Mouse (Mus musculus) urinary bladder, adult 18-20 months (tissue): ENCODE data around the gene B3gat2.

ENCODE experiments used
- DNase-seq, 2 experiments: peaks; one replicate each; pipeline ENCODE4 v3.0.0; 2022; ENCODE audit warnings: low spot score in 2 of 2, mixed read lengths in 2 of 2

Gene B3gat2

DNA sequence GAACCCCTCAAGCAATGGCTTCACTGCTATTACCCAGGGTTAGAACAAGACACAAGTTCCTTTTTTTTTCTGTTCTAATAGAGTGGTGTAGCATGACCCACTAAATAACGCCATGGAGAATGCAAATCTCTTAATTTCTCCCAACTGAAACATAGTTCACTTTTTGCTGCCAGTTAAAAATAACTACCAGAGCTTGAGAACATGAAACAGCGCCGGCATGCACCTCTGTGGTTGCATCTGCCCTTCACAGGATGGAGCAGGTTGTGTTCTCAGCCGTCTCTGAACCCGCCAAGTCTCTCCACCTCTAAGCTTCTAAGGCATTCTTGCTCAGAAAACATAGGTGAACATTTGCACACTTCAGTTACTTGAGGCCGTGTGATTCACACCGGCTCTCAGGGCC is 72.7 kb downstream of the B3gat2 start:
- DNase-seq, result no peak

DNA sequence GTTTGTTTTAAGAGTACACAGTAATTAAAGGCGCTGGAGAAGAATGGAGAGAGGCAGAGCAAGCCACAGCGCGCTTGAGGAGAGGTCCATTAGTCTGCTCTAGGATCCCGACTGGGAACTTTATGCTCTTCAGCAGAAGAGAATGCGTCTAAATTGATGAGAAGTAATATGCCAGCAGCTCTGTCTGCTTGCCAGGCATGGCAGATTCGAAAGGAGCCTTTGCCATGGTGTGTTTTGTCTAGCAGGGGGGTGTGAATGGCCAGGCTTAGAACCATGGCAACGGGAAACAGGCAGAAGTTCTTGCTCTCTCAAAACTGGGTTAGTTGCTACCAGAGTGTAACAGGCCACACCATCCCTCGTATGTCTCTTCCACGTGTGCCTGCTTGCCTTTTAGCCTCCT is 73.3 kb downstream of the B3gat2 start:
- no peak for DNase-seq

DNA sequence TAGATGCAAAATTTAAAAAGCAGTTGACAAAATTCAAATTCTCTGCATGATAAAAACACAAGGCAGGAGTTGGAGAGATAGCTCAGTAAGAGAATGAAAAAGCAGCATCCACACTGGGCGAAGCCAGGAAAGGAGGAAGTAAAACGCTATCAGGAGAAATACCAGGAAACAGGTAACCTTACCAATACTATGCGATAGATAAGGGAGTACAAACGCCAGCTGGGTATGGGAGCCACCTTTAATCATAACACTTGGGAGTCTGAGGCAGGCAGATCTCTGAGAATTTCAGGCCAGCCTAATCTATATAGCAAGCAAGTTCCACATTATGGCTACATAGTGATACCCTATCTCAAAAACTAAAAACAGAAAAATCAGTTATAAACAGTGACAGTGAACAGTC is 75.1 kb downstream of the B3gat2 start:
- DNase-seq, result no peak

DNA sequence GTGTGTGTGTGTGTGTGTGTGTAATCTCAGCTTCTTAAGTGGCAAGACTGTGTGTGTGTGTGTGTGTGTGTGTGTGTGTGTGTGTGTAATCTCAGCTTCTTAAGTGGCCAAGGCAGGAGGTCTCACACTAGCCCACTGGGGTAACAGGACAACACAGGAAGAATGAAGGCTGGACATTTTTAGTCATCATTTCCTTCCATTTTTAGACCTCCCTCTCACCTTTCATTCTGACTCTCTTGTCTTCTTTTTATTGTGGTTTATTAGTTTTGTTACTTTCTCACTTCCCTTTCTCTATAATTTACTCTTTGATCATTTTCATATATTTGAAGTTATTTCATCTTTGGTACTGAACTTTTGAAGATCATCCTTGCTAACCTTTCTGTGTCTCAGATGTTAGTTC is 79.4 kb downstream of the B3gat2 start:
- no peak for DNase-seq

DNA sequence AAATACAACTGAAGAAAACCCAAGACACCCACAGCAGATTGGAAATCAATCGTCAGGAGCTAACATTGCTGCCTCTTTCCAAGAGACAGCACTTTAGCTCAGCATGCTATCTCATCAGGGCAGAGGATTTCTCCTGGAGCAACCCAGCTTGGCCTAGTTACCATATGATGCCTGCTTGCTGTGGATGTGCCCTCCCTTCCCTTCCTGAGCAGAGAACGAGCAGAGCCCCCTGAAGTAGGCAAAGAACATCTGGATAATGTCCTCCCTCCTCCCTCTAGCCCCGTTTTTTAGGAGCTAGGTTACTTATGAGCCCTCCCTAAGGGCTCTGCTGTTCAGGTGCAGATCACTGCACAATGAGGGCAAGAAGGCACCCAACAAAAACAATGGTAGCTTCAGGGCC is 81.1 kb downstream of the B3gat2 start:
- no peak for DNase-seq

DNA sequence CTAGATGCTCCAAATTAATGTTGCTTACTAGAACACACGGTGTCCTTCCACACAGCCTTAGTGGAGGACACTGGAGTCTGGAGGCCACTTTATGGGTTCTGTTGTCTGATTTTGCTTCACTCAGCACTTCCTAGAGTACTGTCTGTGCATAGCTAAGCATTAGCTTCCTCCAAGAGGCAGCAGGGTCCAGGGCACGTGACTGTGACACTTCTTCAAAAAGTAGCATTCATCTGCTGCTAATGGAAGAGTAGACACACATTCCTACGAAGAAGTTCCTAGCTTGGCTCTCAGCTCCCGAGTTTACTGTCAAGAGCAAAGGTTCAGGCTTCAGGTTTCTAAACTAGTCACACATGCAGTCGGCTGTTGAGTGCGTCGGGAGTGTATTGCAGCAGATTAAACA is 82.2 kb downstream of the B3gat2 start:
- no peak for DNase-seq

DNA sequence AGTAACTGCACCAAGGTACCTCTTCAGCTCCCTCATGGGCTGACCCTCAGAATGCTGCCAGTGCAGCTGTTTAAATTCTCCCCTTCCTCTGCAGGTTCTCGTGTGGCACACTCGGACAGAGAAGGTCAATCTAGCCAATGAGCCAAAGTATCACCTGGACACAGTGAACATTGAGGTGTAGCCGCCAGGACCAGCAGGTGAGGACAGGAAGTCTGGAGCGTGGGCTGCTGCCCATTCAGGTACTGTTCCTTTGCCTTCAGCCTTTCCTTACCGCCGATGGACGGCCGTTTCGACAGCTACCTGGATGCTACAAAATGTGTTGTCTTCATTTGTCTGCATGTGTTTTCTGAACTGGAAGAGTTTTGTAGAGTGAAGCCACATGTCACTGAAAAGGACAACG is 83.5 kb downstream of the B3gat2 start:
- DNase-seq, result no peak

DNA sequence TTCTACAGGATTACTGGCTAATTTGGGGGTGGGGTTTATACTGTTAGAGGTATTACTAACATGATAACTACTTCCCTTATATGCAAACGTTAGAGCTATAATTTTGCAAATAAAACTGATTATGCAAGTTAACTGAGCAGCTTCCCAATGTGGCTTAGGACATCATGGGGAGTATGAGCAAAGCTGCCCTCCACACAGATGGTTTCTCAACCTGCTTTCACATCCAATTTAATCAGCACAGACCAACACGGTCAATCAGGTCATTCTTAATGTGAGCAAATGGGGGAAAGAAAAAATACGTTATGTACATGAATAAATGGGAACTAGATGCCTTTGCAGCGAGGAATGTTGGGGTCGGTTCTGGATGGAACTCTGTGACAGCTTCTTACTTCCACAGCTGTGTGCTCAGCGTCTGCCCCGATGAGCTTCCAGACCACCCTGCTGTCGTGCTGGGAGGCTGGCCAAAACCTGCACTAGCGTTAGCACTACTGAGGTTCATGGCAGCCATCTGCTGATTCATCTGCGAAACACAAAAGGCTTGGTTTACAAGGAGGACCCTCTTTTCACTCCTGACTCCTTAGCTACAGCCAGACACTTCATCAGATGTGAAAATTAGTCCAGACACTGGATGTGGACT is 84.6 kb downstream of the B3gat2 start:
- no peak for DNase-seq

DNA sequence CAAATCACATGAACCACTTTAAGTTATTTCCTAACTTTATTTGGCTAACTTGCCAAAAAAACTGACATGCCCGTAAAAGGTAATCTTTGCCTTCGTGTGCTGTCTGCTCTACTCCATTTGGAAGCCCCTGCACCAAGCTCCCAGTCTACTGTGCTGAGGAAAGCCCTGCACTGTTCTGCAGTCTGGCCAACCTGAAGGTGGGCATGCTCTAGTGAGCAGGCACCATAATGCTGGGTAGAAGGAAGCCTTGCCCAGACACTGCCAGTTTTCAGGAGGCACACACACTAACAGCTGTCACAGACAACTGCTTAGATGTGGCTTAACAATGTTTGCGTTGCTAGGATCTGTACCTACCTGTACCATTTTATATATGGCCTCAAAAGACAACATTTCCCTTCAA is 94.1 kb downstream of the B3gat2 start:
- DNase-seq, result no peak

DNA sequence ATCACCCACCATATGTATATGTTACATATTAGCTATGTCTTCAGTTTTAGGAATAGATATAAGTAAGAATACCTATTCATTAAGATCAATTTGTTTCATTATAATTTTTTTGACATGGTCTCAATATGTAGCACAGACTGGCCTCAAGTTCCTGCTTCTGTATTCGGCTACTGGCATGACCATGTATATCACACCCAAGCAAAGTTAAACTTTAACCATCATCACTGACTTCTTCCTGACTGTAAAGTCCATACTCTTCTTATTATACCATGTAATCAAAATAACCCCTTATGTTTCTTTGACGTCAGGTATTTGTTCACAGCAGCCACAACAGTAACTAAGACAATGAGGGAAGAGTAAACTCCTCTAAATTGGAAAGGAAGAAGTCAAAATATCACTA is 99.4 kb downstream of the B3gat2 start:
- DNase-seq, result no peak

DNA sequence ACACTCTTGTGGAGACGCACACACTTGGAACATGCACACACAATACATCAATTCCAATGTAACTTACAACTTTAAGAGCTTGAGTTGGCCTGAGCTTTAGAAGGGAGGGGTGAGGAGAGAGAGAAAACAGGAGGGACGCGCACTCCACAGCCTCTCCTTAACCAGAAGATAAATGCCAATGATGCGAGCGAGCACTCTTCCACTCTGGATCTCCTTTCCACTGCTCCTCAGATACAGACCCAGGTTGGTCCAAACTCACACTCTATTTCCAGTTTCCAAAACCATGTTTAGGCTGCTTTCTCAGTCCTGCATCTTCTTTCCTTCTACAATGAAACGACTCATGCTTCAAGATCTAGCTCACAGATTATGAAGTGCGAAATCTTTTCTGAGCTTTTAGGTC is 104.0 kb downstream of the B3gat2 start:
- DNase-seq, result no peak

DNA sequence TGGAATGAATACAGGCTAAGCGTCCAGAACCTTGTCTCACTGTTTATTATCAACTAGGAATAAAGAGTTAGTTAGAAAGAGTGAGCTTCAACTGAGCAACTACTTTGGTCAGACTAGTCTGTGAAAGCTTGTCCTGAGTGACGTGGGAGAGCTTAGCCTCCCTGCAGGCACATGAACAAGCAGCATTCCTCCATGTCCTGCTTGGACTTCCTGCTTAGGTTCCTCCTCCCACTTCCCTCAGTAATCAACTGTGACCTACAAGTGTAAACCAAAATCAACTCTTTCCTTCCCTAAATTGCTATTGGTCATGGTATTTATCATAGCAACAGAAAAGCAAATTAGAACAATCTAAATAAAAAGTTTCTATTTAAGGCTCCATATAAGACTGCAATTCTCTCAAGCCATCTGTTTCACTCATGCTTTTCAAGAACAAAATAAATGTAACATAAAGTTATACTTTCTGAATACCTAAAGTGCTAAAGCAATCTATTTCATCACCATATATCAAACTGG is 105.9 kb downstream of the B3gat2 start:
- no peak for DNase-seq

DNA sequence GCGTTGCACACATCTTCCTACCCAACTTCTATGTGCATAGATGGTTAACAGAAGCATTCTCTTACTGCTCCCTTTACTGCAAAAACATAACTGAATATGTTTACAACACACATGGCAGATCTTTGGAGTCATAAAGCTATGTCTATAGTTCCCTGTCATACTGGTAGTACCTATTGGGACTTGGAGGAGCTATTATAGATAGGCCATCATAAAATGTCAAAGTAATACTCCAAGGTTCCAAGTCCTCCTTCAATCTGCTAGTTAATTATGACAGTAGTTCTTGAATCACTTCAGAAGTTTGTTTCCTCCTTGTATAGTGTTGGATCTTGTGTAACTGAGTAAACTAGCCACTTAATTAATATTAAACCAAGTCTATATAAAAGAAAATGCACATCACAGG is 110.6 kb downstream of the B3gat2 start:
- no peak for DNase-seq

DNA sequence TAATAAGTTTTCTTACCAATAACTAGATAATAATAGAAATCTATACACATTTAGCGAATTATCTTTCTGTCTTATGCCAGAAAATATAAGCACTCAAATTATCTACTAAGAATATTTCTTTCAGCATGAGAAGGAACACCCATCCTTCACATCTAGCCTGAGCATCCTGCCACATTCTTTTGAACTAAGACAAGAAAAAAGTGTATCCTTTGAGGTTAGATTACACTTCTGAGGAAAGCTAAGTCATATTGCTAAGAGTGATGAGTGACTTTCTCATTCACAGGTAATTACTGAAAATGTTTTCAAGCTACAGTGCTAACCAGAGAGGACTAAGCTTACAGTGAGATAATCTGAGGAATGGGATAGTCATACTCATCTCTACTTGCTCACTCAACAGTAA is 121.1 kb downstream of the B3gat2 start:
- DNase-seq, result no peak

DNA sequence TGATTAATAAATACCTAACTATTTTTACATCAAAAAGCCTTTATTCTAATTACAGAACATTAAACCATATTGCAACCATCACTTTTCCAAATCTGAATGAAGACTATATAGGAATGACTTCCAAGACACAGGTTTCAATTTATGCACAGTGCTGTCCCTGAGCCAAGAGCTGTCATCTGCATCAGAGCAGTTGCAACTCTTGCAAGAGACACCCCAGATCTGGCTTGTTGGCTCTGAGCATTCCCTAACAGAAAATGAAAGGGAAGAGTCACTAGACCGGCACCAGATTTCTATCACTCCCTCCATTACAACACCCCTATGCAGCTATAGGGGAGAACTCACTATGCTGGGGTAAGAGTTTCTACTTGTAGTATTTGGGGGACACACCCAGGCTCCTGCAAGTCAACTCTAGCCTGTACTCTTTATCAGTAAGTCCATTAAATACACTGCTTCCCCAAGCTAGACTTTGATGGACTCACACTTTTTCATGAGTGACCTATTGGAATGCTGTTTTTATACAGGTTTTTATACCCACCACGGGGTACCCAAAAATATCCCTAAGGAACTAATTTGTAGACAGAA is 122.6 kb downstream of the B3gat2 start:
- DNase-seq, result no peak

DNA sequence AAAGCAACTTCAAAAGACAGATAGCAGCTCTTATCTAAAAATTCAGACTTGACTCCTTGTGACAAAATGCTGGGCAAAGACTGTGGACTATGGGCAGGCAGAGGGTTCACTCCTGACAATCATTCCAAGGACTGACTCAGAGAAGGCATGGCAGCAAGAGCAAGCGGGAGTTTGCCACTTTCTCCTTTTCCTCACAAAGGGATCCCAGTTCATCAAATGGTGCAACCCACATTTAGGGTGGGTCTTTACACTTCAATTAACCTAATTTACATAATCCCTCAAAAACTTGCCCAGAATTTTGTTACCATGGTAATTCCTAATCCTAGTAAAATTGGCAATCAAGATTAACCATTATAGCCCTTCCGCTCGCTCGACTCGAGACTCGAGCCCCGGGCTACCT is 123.4 kb downstream of the B3gat2 start:
- no peak for DNase-seq

DNA sequence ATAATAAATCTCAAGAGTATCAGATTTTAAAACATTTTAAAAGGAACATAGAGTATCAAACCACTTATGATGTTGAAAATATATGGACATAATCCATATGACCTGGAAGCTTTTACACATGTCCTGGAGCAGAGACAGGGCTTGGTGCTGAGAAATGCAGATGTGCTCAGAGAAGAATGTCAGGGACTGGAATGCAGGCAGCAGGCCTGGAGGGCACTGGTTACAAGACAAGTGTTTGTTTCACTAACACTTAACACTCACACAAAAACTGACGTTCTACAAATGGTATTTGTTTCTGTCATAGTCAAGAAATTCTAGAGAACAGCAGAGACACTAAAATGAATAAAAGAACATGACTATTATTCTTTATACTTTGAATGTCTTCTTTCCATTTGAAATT is 130.5 kb downstream of the B3gat2 start:
- no peak for DNase-seq
